Mouse (Mus musculus): ENCODE data around the gene Hemgn. TPM values are rescaled to one million over a fixed set of nuclear protein-coding genes. Genes with fewer than 3 reads are reported as not detected.
A peak's percentile ranks its signal among the peaks of the same experiment; 100 is the strongest.

Gene Hemgn
- polyA plus RNA-seq, 1 experiment from 2014 or later: 3.1 TPM

DNA sequence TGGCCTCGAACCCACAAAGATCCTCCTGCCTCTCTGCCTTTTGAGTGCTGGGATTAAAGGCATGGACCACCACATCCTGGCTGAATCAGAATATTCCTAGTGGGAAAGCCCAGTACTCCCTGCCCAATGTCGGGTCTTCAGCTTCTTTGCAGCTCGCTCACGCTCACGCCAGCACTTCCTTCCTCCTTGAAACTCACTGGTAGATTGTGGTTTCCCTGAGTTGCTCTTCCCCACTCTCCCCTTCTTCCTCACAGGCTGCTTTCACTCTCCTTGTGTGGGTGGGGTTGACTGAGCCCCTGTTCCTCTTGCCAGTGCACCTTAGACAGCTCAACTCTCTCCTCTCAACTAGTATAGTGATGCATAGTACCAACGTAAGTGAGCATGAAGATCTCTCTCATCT is 1.8 kb downstream of the Hemgn start:
- ATAC-seq (ENCODE audit: extremely low read depth, insufficient number of reproducible peaks, low FRiP score, low TSS enrichment): no peak
- Histone ChIP-seq H3K9me3 (no peaks in the 10 kb centered on the region), H3K27ac (replicated peaks) (no peak overlapping the region), H3K36me3 (no peaks in the 10 kb centered on the region), H3K4me1 (peaks cover 7% of the 10 kb centered on the region; the same call in 1 of the 2 replicates), H3K4me2 (no peak overlapping the region), H3K9ac (no peak overlapping the region), H3K4me3 (no peak overlapping the region), H3K27me3 (replicated peaks) (0 out of 2 replicates have a peak, but pooled peaks cover 3% of the 10 kb centered on the region)
- WGBS: 69% methylated on average over 6 of the region's 6 CpGs

DNA sequence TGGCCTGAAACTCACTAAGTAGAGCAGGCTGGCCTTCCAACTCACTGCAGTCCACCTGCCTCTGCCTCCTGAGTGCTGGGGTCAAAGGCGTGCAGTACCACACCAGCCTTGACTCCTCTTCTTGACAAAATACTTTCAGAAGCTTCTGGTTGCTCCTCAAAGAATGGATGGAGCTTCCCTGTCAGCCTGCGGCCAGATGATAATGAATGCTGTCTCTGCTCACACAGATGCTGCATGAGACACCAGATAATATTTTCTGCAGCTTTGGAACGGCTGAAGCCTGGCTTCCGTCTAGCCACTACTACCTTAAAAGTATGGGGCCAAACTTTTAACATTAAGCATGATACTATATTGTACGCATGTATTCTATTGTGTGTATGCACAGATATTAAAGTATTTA is 2.6 kb downstream of the Hemgn start:
- no peak for ATAC-seq (ENCODE audit: extremely low read depth, insufficient number of reproducible peaks, low FRiP score, low TSS enrichment)
- Histone ChIP-seq H3K36me3 (no peaks in the 10 kb centered on the region), H3K27ac (replicated peaks) (no peak overlapping the region), H3K9ac (no peak overlapping the region), H3K4me1 (peaks cover 7% of the 10 kb centered on the region; the same call in 1 of the 2 replicates), H3K9me3 (no peaks in the 10 kb centered on the region), H3K27me3 (replicated peaks) (0 out of 2 replicates have a peak, but pooled peaks cover 3% of the 10 kb centered on the region), H3K4me3 (no peak overlapping the region), H3K4me2 (peak overlapping the region; percentile 1; the same call in 1 of the 2 replicates)
- WGBS: 76% methylated on average over 5 of the region's 5 CpGs

DNA sequence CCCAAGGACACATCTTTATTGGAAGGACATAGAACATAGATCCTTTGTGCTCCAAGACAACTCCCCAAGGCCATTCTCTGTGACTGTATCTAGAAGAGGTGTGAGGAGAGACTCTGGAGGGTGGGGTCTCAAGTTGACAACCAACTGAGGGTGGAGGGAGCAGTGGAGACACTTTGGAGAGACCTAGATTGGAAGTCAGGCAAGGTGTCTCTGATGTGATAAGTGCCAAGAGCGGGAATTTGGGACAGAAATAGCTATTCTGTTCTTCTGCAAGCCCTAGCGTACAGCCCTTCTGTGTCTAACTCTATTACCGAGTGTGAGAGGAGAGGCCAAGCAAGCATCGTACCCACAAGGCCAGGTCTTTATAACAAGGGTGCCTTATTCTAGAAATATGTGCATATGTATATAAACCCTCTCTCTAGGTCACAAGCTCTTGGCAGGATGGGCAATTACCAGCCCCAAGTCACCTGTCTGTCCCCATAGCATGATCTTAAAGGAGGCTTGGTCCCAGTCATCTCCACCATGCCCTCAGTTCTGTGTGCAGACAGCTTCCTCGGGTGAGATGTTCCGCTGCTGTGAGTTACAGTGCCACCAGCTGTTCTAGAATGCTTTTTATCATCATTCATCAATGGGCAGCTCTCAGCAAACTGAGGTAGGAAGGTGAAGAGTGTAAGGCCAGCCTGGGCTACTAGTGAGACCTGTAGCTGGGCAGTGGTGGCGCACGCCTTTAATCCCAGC is 6.2 kb downstream of the Hemgn start:
- H3K4me3 ChIP-seq: no peak overlapping the region
- H3K4me2 ChIP-seq: no peak overlapping the region
- no peak; the same call in 1 of the 2 replicates for ATAC-seq (ENCODE audit: extremely low read depth, insufficient number of reproducible peaks, low FRiP score, low TSS enrichment)
- H3K27me3 ChIP-seq (replicated peaks): no peaks in the 10 kb centered on the region
- H3K27ac ChIP-seq (replicated peaks): no peak overlapping the region
- H3K4me1 ChIP-seq: peaks cover 7% of the 10 kb centered on the region; the same call in 1 of the 2 replicates
- no peaks in the 10 kb centered on the region for H3K9me3 ChIP-seq
- H3K36me3 ChIP-seq: no peaks in the 10 kb centered on the region
- no peak overlapping the region for H3K9ac ChIP-seq
- 67% methylated on average over 8 of the region's 8 CpGs for WGBS

DNA sequence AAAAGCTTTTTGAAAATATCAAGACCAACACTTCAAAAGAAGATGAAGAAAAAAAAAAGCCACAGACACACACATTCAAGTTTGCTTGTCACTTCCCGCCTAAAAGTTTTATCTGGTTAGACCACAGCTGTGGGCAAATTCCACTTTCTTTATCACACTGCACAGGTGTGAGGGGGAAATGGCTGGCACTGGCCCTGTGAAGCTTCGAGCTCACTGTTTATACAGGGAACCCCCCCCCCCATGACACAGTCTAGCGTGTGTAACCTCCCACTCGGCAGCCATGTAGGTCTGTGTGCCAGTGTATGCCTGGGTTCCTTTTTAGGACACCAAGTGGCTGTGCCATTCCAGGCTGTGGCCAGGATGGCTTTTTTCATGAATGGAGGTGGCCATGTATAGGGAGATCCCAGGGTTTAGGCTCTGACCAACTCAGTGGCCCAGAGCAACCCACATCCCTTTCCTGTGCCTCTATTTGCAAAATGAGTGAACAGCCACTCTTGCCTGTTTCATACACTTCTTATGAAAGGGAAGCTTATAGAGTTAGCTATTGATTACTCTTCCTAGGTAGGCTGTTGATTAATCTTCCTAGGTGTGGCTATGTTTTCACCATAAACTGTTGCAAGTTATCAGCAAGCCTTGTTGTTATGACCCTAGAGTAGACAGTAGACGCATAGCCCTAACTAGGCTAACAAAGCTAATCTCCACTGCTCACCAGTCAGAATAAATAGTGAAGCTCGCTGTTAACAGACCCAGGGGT is 9.1 kb downstream of the Hemgn start:
- H3K4me2 ChIP-seq: peak overlapping the region; percentile 44; the same call in 1 of the 2 replicates
- H3K4me3 ChIP-seq: peak overlapping the region; percentile 24; the same call in 1 of the 2 replicates
- no peak for ATAC-seq (ENCODE audit: extremely low read depth, insufficient number of reproducible peaks, low FRiP score, low TSS enrichment)
- H3K36me3 ChIP-seq: no peaks in the 10 kb centered on the region
- H3K9ac ChIP-seq: no peak overlapping the region; the same call in 1 of the 2 replicates
- no peak overlapping the region for H3K27ac ChIP-seq (replicated peaks)
- no peaks in the 10 kb centered on the region for H3K9me3 ChIP-seq
- H3K27me3 ChIP-seq (replicated peaks): no peaks in the 10 kb centered on the region
- 55% methylated on average over 6 of the region's 6 CpGs for WGBS
- peaks cover 4% of the 10 kb centered on the region; the same call in 1 of the 2 replicates for H3K4me1 ChIP-seq

DNA sequence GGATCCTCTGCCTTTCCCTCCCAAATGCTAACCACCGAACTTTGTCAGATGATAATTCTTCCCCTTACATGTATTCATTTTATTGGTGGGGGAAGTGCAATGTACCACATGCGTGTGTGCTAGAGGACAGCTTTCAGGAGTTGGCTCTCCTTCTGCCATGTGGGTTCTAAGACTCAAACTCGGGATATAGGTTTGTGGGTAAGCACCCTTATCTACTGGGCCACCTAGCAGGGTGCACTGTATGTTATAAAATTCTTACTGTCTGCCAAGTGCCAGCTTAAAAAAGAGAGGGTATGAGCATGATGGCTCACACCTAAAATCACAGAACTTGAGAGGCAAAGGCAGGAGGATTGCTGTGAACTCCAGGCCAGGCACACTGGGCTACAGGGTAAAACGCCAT is 14.5 kb downstream of the Hemgn start:
- no peak overlapping the region for H3K4me3 ChIP-seq
- H3K4me2 ChIP-seq: peak overlapping the region; percentile 20; the same call in 1 of the 2 replicates

DNA sequence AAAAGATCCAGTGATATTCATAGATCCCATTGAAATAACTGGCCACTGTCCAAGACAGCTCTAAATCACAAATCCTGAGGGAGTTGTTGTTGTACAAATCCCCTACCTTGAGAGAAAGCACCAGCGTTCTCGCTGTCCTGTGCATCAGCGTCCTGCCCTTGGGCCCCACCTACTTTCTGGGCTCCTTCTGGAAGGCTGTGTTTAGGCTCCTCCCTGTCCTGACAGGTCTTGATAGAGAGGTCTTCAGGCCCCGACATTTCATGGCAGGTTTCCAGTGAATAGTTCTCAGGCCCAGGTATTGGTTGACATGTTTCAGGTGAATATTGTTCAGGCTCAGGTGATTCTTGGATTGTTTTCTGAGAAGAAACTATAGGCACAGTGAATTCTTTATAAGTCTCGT is 17.6 kb downstream of the Hemgn start:
- no peak overlapping the region for H3K27ac ChIP-seq (replicated peaks)
- H3K4me1 ChIP-seq: no peaks in the 10 kb centered on the region

More for the DNA sequence above, 14.5 kb downstream of the Hemgn start:
- Histone ChIP-seq H3K36me3 (no peaks in the 10 kb centered on the region), H3K9ac (no peak overlapping the region), H3K27me3 (replicated peaks) (0 out of 2 replicates have a peak, but pooled peaks cover 9% of the 10 kb centered on the region), H3K4me1 (no peaks in the 10 kb centered on the region), H3K27ac (replicated peaks) (no peak overlapping the region), H3K9me3 (no peaks in the 10 kb centered on the region)
- WGBS: 70% methylated on average over 4 of the region's 4 CpGs
- no peak for ATAC-seq (ENCODE audit: extremely low read depth, insufficient number of reproducible peaks, low FRiP score, low TSS enrichment)

DNA sequence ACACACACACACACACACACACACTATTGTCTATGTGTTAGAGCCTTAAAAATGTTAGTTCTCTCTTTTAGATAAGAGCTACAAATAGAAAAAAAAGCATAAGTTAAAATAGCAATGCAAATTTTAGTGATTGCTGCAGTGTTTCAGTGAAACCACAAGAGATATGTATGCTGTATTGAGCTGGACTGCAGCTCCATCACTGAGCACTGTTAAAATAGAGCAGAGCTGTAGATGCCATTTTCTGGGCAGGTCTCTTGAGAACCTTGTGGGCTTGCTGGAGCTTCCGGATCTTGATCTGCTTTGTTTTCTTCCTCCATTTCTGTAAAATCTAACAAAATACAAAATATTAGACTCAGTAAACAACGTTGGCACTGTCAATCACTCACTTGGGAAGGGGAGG is 18.9 kb downstream of the Hemgn start:
- Histone ChIP-seq H3K4me1 (peaks cover 4% of the 10 kb centered on the region; the same call in 1 of the 2 replicates), H3K27me3 (replicated peaks) (0 out of 2 replicates have a peak, but pooled peaks cover 9% of the 10 kb centered on the region), H3K4me3 (no peak overlapping the region), H3K27ac (replicated peaks) (no peak overlapping the region), H3K9me3 (no peaks in the 10 kb centered on the region), H3K36me3 (no peaks in the 10 kb centered on the region), H3K9ac (no peak overlapping the region), H3K4me2 (no peak overlapping the region)
- 73% methylated on average over 2 of the region's 2 CpGs for WGBS
- no peak for ATAC-seq (ENCODE audit: extremely low read depth, insufficient number of reproducible peaks, low FRiP score, low TSS enrichment)

More for the DNA sequence above, 17.6 kb downstream of the Hemgn start:
- Histone ChIP-seq H3K36me3 (no peaks in the 10 kb centered on the region), H3K27me3 (replicated peaks) (0 out of 2 replicates have a peak, but pooled peaks cover 9% of the 10 kb centered on the region), H3K4me2 (0 out of 2 replicates have a peak overlapping the region, but pooled peaks have one; percentile 2), H3K9ac (no peak overlapping the region), H3K9me3 (no peaks in the 10 kb centered on the region), H3K4me3 (no peak overlapping the region)
- WGBS: 27% methylated on average over 5 of the region's 5 CpGs
- no peak; the same call in 1 of the 2 replicates for ATAC-seq (ENCODE audit: extremely low read depth, insufficient number of reproducible peaks, low FRiP score, low TSS enrichment)

DNA sequence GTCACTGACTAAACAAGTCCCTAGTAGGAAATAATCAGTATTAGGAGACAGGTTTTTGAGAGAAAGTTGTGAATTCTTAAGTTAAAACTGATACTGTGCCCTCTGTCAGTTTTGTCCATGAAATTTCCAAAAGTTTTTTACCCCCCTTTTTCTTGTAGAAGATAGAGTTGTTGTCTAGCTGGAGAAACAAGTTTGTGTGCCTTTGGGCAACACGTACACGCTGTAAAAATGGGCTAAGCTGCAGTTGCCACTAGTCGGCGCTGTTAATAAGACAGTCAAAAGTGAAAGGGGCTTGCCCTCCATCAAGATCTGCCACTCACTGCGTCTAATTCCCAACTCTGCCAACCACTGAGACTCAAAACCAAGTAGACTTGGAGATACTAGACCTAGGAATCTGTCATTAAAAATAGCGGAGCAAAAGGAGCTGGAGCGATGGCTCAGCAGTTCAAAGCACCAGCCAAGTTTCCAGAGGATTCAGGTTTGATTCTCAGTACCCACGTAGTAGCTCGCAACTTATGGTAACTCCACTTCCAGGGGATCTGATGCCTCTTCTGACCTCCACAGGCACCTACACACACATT is 22.8 kb downstream of the Hemgn start:
- no peak for ATAC-seq (ENCODE audit: extremely low read depth, insufficient number of reproducible peaks, low FRiP score, low TSS enrichment)
- peaks cover 7% of the 10 kb centered on the region for H3K4me1 ChIP-seq
- H3K27me3 ChIP-seq (replicated peaks): no peaks in the 10 kb centered on the region
- peak overlapping the region; percentile 95 for H3K27ac ChIP-seq (replicated peaks)
- no peaks in the 10 kb centered on the region for H3K9me3 ChIP-seq
- H3K4me2 ChIP-seq: peak overlapping the region; percentile 73
- peak overlapping the region; percentile 71 for H3K4me3 ChIP-seq
- 21% methylated on average over 9 of the region's 9 CpGs for WGBS
- H3K36me3 ChIP-seq: peaks cover 21% of the 10 kb centered on the region
- H3K9ac ChIP-seq: peak overlapping the region; percentile 90

DNA sequence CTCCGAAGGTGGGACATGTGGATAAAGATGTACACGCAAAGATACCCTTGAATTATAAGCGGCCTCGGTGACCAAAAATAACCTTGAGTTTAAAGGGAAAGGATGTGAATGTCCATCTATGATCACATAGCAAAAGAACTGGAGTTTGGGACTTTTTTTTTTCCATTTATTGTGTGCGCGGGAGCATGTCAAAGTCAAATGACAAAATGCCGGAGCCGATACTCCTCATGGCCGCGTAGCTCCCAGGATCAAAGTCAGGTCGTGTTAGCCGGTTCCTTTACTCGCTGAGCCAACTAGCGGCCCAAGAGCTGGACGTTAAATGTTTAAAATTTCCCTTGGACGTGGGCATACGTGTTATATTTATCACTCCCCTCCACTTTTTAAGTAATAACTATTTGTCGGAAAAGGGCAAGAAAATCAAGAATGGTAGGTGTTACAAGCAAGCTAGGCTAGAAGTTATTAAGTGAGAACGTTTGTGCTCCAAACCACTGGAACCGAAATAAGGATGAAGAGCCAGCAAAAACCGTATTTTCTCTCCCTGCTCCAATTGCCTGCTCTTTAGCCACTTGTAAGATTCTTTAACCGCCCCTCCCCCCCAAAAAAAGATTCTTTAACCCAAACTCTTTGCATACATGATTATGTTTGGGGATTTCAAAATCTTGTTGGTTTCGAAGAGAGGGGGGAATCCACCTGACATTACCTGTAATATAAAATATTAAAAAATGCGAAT is 23.5 kb downstream of the Hemgn start:
- peaks cover 28% of the 10 kb centered on the region for H3K36me3 ChIP-seq
- H3K4me3 ChIP-seq: peak overlapping the region; percentile 71
- H3K27me3 ChIP-seq (replicated peaks): no peaks in the 10 kb centered on the region
- peak overlapping the region; percentile 95 for H3K27ac ChIP-seq (replicated peaks)
- ATAC-seq (ENCODE audit: extremely low read depth, insufficient number of reproducible peaks, low FRiP score, low TSS enrichment): no peak
- H3K4me1 ChIP-seq: peaks cover 7% of the 10 kb centered on the region
- WGBS: 2% methylated on average over 24 of the region's 24 CpGs
- peak overlapping the region; percentile 90 for H3K9ac ChIP-seq
- no peaks in the 10 kb centered on the region for H3K9me3 ChIP-seq
- H3K4me2 ChIP-seq: peak overlapping the region; percentile 73

DNA sequence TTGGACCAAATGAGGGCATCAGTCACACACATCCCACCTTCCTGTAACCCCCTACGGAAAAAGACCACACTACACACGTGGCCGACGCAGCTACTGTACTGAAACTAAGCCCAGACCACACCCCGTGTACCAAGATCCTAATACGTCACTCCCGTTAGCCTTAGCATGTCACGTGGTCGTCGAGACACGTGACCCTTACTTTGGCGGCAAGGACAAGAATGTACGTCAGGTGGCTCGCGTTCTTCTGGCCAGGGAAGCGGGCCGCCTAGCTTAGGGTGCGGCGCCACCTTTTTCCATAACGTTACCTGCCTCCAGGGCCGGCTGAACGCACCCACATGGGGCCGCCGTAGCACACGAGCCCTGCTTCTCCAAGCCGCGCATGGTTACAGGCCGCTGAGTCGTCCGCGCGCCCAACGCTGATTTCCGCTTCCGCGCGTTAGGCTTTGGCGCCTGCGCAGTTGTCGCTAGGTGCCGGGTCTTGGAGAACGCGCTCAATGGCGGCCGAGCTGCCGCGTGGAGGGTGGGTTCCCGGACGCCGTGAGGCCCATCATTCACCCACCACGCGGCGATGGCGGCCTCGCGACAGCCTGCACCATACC is 24.2 kb downstream of the Hemgn start, which contains the start of gene Trmo:
TSS of gene Trmo (minus strand) at position 425 of the 599 bp plus-strand sequence.
- ATAC-seq (ENCODE audit: extremely low read depth, insufficient number of reproducible peaks, low FRiP score, low TSS enrichment): peak; percentile 95
- peak within 1 kb of the TSS; percentile 90 for H3K9ac ChIP-seq
- peak within 1 kb of the TSS; percentile 71 for H3K4me3 ChIP-seq
- H3K27me3 ChIP-seq (replicated peaks): no peaks in the 10 kb centered on the region
- H3K4me2 ChIP-seq: peak within 1 kb of the TSS; percentile 73
- WGBS: under 1% methylated on average over 56 of the region's 56 CpGs
- H3K36me3 ChIP-seq: peaks cover 34% of the 10 kb centered on the region
- H3K27ac ChIP-seq (replicated peaks): peak within 1 kb of the TSS; percentile 95
- H3K4me1 ChIP-seq: peaks cover 7% of the 10 kb centered on the region
- no peaks in the 10 kb centered on the region for H3K9me3 ChIP-seq

All from heart, embryonic 13.5 days (tissue).